Mouse (Mus musculus): ENCODE results near the gene Zscan2.
A peak's percentile ranks its signal among the peaks of the same experiment; 100 is the strongest.

Zscan2 gene

DNA sequence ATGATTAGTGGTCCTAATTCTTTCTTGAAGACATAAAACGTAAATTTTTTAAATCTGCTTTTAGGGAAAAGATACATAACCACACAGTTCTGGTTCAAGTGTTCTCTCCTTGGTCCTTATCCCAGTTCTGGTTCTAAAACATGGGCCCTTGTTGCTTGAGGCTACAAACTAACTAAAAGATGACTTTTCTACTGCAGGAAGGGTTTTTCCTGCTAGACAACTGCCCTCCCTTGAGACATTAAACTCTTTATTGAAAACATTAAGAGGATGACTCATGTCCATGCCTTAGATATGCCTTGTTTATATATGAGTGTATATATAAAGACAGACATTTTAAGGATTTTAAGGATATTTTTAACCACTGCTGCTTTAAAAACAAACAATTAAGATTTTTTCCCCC, 17.5 kb upstream of the Zscan2 start:
- no peak for DNase-seq (ENCODE audit: low read depth in 1 of 2, low spot score in 2 of 2)

- no peak for DNase-seq (ENCODE audit: low read depth in 1 of 2, low spot score in 2 of 2)
These were observed 16.6 kb upstream of the Zscan2 start for GRCm38 (mm10) chr7:80843910-80844640.

- DNase-seq (ENCODE audit: low read depth in 1 of 2, low spot score in 2 of 2) = no peak
These were observed 16.0 kb upstream of the Zscan2 start for GRCm38 (mm10) chr7:80844691-80845090.

DNA sequence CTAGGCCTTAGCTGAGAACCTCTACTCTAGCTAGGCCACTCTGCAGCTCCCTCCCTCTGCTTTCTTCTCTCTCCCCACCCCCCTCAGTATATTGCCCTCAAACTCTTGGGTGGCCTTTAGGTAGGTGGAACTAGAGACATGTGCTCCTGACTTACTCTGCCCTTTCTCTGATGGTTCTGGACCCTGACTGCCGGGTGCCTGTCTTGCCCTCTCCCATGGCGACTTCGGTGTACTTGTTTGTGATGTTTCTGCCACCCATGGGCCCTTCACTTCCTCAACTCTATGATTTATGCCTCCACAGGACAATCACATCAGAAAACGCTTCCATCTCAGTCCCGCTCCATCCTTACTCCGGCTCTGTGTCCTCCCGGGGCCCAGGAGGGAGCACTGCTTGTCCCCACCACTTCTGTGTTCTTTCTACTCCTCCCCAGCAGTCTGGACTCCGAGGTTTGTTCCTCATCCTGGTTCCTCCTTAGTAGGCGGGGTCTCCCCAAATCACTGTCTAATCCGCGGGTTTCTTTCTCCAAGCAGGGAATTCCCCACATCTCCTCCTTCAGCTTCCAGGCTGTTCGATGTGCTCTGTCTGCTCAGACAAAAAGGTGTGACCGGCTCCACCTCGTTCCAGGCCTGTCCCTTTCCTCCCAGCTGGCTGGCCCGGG, 15.0 kb upstream of the Zscan2 start:
- peak in 1 of 2 experiments; percentile 56 for DNase-seq (ENCODE audit: low read depth in 1 of 2, low spot score in 2 of 2)

DNA sequence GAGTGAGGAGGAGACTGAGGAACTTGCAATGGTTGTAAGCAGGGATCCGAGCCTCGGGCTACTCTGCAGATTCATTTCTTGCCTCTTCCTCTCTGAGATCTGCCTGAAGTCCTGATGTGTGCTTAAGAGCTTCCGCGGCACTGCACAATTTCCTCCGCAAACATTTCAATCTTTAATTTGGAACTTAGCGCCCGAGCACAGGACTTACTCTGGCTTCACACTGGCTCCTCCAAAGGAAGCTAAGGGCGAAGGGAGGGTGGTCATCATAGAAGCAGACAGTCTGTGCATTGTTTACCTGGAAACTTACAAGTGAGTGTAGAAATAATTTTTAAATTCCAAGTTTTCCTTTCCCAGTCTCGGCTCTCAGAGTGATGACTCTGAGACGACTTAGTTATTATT, 14.4 kb upstream of the Zscan2 start:
- no peak for DNase-seq (ENCODE audit: low read depth in 1 of 2, low spot score in 2 of 2)

DNA sequence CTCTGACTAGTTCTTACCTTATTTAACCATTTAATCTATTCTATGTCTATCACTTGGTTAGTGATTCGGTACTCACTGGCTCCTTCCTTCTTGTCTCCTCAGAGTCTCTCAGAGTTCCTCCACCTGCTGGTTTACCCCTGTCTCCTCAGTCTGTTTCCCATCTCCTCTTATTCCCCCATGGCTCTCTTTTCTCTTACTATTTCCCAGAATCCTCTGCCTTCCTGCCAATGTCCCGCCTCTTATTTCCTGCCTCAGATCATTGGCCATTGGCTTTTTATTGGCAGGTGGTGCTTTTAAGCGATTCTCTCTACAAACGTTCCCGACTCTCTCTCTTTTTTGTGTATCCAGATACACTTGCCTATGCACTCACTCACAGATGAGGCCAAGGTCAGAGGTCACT, 14.0 kb upstream of the Zscan2 start:
- DNase-seq (ENCODE audit: low read depth in 1 of 2, low spot score in 2 of 2) = no peak

- no peak for DNase-seq (ENCODE audit: low read depth in 1 of 2, low spot score in 2 of 2)
These were observed 11.5 kb upstream of the Zscan2 start for GRCm38 (mm10) chr7:80849267-80849666.

GRCm38 (mm10) chr7:80849710-80850109, 11.0 kb upstream of the Zscan2 start:
- peak in 1 of 2 experiments; percentile 11 for DNase-seq (ENCODE audit: low read depth in 1 of 2, low spot score in 2 of 2)

DNA sequence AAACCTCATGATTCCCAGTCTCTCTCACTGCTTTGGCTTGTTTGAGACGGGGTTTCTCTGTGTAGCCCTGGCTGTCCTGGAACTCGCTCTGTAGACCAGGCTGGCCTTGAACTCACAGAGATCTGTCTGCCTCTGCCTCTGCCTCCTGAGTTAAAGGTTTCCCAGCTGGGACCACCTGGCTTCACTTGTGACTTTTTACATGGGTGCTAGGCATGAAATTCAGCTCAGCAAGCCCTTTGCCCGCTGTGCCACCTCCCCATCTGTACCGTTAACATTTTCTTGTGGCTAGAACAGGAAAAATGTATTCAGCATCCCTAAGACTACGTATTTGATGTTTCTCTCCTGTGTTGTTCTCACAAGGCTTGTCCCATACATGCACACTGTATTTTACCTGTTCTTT, 10.2 kb upstream of the Zscan2 start:
- DNase-seq (ENCODE audit: low read depth in 1 of 2, low spot score in 2 of 2) = no peak

- no peak for DNase-seq (ENCODE audit: low read depth in 1 of 2, low spot score in 2 of 2)
These were observed 7.5 kb upstream of the Zscan2 start for GRCm38 (mm10) chr7:80853218-80853617.

DNA sequence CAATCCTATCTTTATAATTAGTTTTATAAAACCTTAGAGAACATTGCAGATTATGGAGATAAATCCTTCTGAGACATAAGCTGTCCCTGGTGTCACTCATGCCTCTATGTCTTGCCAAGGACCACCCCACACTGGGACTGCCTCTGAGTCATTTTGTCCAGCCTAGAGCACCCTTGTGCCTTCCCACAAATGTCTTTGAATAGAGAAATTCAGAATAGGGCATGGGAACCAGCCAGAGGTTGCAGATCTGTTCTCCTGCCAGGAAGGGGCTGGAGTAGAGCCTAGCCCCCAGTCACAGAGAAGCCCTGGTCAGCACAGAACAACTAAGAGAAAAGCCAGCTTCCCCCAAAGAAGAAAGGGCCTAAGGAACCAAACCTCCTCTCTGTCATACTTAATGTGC, 5.4 kb upstream of the Zscan2 start:
- no peak for DNase-seq (ENCODE audit: low read depth in 1 of 2, low spot score in 2 of 2)

- peak in 1 of 2 experiments; percentile 64 for DNase-seq (ENCODE audit: low read depth in 1 of 2, low spot score in 2 of 2)
These were observed 3.5 kb upstream of the Zscan2 start for GRCm38 (mm10) chr7:80857181-80857580.

- peak in 1 of 2 experiments; percentile 43 for DNase-seq (ENCODE audit: low read depth in 1 of 2, low spot score in 2 of 2)
These were observed 493 bp upstream of the Zscan2 start for GRCm38 (mm10) chr7:80860227-80860626.

- no peak for DNase-seq (ENCODE audit: low read depth in 1 of 2, low spot score in 2 of 2)
These were observed 1.8 kb downstream of the Zscan2 start for GRCm38 (mm10) chr7:80862475-80862874.

- DNase-seq (ENCODE audit: low read depth in 1 of 2, low spot score in 2 of 2) = no peak
These were observed 2.8 kb downstream of the Zscan2 start for GRCm38 (mm10) chr7:80863520-80863919.

DNA sequence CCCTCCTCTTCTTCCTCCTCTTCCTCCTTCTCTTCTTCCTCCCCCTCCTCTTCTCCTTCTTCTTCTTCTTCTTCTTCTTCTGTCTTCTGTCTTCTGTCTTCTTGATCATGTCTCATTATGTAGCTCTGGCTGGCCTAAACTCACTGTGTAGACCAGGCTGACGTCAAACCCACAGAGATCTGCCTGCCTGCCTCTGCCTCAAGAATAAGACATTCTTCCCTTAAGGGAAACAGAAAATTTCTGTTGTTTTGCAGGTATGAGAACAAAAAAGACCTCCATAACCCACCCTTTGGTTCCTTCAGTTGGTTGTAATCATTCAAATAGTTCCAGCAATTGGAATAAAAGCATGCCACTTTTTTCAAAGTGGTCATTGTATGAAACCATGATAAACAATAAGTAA, 3.4 kb downstream of the Zscan2 start:
- no peak for DNase-seq (ENCODE audit: low read depth in 1 of 2, low spot score in 2 of 2)

GRCm38 (mm10) chr7:80864831-80865230, 4.1 kb downstream of the Zscan2 start:
- DNase-seq (ENCODE audit: low read depth in 1 of 2, low spot score in 2 of 2) = no peak

- no peak for DNase-seq (ENCODE audit: low read depth in 1 of 2, low spot score in 2 of 2)
These were observed 4.8 kb downstream of the Zscan2 start for GRCm38 (mm10) chr7:80865521-80865920.

GRCm38 (mm10) chr7:80866514-80867147, 5.9 kb downstream of the Zscan2 start:
- no peak for DNase-seq (ENCODE audit: low read depth in 1 of 2, low spot score in 2 of 2)

- DNase-seq (ENCODE audit: low read depth in 1 of 2, low spot score in 2 of 2) = no peak
These were observed 8.0 kb downstream of the Zscan2 start for GRCm38 (mm10) chr7:80868686-80869085.

- no peak for DNase-seq (ENCODE audit: low read depth in 1 of 2, low spot score in 2 of 2)
These were observed 12.3 kb downstream of the Zscan2 start for GRCm38 (mm10) chr7:80873038-80873437.

- DNase-seq (ENCODE audit: low read depth in 1 of 2, low spot score in 2 of 2) = no peak
These were observed 12.9 kb downstream of the Zscan2 start for GRCm38 (mm10) chr7:80873631-80874030.
